Mouse (Mus musculus) small intestine, adult 2 months (tissue): ENCODE results near the gene Sbk1.

Experiments used
- CTCF ChIP-seq: fragments of 200-500 bp; IDR thresholded peaks from 2 replicates; pipeline ENCODE4 v1.5.1; 2012; ENCODE audit warnings: low read depth, mild to moderate bottlenecking, control low read depth, inconsistent platforms, low read length, moderate library complexity, mixed read lengths; ENCODE audit not compliant: insufficient replicate concordance, insufficient read length; ENCODE audit errors: extremely low read depth
- POLR2A ChIP-seq: fragments of 200-500 bp; IDR thresholded peaks from 2 replicates; pipeline ENCODE4 v1.6.1; 2012; ENCODE audit warnings: low read depth, mild to moderate bottlenecking, control low read depth, inconsistent platforms, low read length, moderate library complexity

DNA sequence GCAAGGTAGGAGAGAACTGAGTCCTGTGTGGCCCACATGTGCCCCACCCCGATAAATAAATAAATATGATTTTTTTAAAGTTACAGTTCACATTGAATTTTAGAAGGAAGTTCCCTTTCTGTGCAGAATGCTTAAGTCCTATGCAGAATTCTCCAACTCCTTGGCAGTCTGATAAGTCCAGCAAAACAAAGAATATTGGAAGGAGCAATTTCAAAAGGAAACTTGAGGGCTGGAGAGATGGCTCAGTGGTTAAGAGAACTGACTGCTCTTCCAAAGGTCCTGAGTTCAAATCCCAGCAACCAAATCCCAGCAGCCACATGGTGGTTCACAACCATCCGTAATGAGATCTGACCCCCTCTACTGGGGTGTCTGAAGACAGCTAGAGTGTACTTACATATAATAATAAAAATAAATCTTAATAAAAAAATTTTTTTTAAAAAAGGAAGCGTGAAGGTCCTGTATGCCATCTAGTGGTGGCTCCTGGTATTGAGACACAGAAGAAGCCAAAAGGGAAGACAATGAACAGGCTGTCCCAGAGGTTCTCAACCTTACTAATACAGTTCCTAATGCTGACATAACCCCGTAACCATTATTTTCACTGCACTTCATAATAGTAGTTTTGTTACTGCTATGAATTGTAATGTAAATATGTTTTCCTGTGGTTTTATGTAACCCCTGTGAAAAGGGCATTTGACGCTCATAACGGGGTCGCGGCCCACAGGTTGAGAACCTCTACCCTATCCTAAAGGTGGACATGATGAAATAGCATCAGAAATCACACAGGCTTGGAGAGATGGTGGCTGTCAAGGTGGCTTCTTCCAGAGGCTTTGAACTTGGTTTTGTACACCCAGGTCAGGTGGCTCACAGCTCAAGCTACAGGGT is 25.4 kb downstream of the Sbk1 start:
- TF ChIP-seq CTCF (no peak), POLR2A (no peak)
